Mouse (Mus musculus) layer of hippocampus, adult 9-10 months (tissue): Measurements from ENCODE around the gene Coro2b.

Experiments
- DNase-seq: peaks from one replicate; pipeline ENCODE4 v3.0.0; 2022; ENCODE audit warnings: low spot score

The Coro2b gene

DNA sequence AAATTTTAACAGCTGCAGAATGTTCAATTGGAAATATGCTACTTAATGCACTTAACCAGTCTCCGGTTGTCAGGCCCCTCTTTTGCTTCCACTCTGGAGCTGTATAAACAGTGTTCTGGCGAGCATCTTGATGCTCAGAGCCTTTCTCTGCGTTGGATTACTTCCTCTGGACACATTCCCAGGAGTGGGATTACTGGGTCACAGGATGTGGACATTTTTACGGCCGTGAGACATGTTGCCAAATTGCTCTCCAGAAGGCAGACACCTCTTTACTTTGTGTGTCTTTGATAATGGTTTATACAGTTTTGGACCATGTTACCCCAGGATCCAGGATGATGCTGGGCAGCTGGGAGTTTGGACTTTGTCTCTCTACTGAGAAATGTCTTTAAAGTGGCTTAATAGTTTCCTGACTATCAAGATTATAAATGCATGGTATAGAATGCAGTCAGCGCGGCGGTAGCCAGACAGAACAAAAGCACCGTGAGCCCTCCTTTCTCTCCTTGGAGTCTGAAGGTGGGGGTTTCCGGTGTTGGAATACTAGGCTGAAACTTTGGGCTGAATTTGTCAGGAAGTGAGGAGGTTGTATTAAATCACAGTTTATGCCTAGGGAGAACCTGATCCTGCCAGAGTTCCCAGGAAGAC, 23.2 kb downstream of the Coro2b start:
- DNase-seq: no peak

DNA sequence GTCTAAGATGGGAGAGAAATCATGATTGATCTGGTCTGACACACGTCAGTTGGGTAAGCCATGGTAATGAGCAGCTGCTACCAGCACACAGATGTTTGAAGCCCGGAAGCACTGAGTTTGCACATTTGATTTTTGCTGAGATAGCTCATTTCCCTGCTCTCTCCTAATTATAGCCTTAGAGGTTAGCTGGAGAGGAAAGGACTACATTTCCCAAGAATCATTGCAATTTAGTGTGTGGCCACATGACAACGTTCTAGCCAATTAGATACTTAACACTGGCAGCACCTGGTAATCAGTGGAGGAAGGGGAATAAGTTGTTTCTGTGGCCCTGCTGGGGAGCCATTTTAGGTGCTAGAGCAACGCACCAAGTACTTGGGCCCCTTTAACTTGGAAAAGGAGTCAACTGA, 26.3 kb downstream of the Coro2b start:
- no peak for DNase-seq

DNA sequence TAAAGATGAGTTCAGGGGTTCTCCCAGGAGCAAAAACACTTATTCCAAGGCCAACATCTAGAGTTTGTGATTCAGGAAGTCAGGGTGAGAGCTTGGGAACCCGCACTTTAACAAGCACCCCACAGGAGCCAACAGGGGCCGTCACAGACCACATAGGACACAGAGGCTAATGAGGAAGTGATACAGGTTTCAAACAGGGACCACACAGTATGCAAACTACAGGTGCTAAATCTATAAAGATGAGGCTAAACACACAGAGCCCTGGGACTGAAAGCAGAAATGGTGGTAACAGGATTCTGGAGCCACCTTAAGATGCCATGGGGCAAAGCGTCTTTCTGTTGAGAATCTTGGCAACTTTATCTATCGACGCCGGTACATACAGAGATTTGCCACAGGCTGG, 27.2 kb downstream of the Coro2b start:
- no peak for DNase-seq

DNA sequence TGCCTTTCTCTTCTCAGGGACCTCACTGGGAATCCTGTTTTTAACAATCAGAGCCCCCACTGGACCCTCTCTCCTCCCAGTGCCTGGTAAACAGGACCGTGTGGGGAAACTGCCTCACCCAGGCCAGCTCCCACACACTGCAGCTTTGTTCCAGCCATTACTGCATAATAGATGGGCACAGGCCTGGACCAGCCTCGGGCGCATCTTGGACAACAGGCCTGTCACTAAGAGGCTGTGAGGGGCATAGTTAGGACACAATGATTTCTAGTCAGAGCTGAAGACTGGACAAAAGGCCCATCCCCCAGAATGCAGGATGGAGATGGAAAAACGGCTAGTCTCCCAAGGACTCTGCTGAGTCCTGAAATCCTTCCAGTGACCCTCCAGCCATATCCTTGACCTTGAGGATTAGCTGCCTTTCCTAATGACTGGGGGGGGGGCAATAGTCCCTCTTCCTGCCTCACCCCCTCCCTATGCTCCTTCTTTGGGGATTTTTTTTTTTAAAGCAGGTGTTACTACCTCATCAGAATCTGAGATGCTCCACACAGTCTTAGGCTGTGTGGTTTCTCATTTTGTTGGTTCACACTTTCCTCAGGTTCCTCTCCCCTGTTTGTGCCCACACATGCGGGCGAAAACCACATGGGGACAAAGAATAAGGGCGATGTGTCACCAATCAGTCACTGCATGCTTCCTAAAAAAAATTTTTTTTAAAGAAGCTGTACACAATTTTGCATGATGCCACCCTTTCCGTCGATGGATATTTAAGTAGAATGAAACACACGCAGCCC, 27.9 kb downstream of the Coro2b start:
- DNase-seq: no peak

DNA sequence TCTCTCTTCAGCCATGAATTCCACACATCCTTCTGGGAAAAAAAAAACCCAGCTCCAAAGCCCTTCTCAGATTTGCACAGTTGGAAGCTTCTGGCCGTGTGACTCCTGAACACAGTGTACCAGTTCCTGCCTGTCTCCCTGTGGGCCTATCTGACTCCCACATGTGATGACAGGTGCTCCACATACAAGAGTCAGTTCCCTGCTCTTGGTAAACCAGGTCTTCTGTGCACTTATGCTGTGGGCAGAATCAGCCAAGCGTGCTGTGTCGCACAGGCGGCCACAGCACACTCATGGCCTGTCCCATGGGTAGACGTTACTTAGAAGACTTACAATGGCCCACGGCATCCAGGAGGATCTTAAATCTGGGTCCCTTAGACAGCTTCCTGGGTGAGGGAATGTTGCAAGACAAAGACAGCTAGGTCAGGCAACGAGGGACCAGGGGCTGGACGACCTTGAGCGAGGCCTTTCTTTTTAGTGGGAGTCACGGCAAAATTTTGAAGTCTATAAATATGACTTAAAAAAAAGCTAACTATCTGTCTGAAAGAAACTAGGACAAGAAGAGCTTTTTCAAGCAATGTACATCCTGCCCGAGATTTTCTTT, 30.3 kb downstream of the Coro2b start:
- DNase-seq: no peak

DNA sequence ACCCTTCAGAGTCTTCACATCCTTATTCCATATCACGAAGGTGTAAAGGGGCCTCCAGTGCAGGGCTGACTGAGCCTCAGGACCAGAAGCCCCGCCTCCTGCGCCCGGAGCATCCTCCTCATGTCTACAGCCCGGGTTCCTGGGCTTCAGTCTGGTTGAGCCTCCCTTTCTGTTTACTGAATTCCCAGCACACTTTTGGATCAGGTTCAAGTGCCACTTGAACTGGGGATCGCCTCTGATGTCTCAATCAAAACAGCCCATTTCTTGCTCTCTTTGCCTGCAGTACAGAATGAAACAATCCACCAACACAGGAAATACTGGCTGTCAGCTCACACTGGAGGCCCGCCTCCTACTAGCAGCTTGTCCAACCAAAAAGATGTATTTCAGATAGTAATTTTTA, 32.7 kb downstream of the Coro2b start:
- no peak for DNase-seq

DNA sequence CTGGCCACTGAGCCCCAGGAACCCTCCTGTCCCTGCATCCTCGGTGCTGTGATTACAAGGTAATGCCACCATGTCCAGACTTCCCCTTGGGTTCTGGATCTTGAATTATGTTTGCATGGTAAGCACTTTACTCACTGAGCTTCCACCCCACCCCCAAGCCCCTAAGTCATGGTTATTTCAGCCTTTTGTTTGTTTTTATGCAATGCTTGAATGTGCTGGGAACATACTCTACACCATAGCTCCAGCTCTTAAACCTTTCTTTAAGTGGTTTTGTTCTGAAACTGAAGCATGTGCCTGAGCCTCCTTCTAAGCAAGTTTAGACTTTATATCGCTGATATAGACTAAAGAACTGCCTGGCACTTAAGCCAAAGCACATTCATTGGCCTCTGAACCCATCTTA, 34.5 kb downstream of the Coro2b start:
- no peak for DNase-seq

DNA sequence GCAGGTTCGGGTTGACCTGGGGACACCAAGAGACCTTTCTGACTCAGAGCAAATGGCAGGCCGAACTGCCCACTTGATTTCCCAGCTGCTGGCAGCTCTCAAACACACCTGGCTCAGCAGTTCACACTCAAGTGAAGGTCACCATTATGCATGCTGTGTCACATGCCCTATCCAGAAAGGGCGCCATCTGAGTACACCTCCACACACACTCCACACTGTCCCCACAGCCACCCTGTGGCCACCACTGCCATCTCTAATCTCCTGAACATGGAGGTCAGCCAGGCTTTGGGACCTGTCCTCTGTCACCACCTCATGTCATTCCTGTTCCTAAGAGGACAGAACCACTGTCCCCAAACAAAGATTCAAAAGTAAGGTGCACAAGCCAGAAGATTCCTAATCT, 35.3 kb downstream of the Coro2b start:
- DNase-seq: no peak

DNA sequence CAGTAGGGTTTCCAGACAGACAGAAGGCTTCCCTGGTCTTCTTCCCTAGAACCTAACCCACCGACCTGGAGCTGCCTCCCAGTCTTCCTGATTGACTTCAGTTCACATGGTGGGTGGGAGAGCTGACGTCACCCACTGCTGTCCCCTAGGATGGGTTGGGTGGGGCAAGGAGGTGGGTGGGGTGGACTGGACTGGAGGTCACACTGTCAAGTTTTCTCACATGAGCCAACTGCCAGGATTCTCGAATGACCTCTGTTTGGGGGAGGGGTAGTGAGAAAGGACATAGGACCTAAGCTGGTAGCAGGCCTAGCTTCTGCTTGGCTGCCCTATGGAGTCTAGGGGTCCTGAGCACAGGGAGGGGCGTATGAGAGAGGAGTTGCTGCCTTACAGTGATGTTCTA, 36.8 kb downstream of the Coro2b start:
- no peak for DNase-seq

DNA sequence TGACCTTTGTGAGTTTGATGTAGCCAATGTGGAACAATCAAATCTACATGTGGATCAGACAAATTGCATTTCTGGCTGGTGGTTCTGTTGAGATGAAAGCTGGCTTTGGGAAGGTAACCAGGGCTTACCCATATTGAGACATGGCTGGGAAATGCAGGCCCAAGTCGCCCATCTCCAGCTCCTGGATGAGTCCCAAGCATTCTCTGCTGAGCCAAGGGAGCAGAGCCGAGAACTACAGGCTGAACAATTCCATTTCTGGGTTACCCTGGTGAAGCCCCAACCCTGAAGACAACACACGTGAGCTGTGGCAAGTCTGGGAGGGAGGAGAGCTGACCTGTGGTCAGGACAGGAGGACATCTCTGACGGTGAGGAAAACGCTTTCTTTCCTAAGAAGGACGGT, 37.9 kb downstream of the Coro2b start:
- no peak for DNase-seq

DNA sequence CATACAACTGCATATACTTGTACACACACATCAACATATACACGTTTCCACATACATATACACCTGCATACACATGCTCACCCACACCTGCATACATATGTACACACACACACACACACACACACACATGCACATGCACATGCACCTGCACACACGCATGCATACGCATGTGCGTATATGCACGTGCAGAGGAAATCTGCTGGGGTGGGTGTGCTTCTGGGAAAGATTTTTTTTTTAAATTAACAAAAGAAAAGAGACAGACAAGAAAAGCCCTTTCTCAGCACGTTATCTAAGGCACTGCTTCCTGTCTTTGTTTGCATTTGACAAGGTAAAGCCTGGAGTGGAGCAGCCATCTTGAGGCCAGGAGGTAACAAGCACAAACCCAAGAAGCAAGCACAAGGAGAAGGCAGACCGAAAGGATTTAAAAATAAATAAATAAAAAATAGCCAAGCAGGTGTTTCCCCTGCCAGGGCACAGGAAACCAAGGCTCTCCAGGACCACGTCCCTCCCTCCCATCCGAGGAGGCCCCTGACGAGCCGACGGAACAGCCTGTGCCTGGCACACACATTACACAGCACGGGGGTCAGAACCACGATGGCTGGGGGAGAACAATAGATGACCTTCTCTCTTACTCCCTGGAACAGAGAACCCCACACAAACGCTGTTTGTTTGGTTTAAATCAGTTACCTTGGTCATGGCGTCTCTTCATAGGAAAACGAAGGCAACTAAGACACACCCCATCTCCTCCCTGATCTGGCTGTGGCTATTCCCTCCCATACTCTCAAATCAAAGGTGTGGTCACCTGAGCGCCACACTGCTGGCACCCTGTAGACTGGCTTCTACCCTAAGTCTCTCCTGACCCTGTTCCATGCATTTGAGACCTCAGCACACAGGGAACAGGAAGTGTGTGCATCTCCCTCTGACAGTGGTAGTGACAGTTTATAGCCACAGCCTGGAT, 39.4 kb downstream of the Coro2b start:
- no peak for DNase-seq

DNA sequence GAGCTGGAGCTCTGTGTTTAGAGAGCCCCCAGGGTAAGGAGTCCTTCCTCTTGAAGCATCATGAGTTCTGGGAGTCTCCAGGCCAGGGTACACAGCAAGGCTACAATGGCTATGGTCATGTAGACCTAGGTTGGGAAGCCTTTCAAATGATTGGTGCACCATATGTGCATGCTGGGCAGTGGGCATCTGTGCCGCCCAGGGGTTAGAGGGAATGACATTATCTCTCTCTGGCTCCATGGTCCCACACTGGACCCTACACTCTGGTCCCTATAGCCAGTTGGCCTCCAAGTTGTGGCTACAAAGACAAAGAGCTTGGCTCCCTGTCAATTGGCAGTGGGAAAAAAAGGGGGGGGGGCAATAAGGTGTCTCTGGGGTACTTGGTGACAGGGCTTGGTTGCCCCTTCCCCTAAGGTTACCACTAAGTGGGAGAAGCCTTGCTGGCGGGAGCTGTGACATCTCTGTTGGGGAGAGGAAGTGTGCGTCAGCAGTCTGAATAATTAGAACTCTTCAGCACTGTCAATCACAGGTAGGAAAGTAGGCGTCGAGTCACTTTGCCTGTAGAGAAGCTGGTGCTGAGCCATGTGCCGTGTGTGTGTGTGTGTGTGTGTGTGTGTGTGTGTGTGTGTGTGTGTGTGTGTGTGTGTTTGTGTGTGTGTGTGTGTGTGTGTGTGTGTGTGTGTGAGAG, 44.4 kb downstream of the Coro2b start:
- DNase-seq: no peak

DNA sequence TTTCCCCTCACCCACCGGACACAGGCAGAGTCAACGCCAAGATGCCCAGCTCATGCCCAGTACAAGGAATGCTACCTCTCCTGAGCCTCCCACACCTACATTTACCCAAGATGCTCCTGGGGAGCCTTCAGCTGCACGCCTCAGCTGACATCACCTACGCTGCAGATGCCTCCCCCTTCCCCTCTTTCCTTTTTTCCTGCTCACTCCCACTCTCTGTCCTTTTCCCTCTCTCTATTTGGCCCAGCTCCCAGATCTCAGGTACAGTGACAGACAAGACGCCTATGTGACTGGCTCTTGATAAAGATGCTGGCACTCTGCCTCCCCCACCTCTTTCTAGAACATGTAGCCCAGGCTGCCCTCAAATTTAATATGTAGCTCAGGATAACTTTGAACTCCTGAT, 45.2 kb downstream of the Coro2b start:
- no peak for DNase-seq

DNA sequence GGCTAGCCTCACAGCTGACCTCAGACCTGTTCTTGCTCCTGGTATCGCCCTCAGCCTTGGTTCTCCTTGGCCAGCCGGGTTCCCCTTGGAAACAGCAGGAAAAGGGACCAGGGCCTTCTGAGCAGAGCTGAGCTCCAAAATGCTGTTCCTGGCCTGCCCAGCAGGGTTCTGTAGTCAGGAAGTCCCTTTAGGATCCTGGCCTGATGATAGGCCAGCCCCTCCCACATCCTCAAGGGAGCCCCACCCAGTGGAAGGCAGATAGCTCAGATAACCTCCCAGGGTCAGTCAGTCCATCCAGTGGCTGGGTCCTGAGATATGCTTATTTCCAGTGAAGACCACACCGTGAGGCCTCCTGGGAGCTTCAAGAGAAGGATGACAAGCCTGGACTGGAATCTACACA, 45.7 kb downstream of the Coro2b start:
- no peak for DNase-seq

DNA sequence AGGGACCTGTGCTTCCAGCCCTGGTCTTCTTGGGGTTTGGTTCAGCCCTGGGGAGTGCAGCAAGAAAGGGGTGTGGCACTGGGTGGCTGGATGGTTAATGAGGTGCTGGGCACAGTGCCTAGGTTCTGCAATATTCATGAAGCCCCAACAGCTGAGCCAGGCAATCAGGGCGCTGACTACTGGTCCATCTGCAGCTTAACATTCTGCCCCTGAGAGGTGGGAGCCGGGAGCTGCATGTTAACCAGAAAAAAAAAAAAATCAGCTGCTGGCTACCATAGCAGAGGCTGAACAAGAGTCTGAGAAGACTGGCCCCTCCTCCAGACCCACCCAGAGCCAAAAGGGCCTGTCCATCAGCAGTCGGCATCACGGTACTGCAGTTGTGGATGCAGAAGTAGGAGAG, 52.7 kb downstream of the Coro2b start:
- no peak for DNase-seq

DNA sequence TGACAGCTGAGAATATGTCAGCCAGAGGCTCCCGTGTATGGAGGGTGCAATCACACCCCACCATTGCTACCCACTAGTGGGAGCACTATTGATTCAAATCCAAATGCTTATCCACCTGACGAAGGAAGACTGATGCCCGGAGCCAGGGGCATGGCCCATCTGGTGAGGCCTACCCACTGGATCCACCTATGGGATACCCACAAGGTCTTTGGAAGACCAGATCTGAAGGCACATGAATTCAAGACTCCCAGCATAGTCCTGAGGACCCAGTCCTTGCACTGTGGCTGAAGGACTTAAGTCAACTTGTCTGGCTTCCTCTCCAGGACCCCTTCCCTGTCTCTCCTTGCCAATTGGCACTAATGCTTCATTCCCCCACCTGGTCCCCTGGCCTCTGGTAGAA, 54.1 kb downstream of the Coro2b start:
- no peak for DNase-seq

DNA sequence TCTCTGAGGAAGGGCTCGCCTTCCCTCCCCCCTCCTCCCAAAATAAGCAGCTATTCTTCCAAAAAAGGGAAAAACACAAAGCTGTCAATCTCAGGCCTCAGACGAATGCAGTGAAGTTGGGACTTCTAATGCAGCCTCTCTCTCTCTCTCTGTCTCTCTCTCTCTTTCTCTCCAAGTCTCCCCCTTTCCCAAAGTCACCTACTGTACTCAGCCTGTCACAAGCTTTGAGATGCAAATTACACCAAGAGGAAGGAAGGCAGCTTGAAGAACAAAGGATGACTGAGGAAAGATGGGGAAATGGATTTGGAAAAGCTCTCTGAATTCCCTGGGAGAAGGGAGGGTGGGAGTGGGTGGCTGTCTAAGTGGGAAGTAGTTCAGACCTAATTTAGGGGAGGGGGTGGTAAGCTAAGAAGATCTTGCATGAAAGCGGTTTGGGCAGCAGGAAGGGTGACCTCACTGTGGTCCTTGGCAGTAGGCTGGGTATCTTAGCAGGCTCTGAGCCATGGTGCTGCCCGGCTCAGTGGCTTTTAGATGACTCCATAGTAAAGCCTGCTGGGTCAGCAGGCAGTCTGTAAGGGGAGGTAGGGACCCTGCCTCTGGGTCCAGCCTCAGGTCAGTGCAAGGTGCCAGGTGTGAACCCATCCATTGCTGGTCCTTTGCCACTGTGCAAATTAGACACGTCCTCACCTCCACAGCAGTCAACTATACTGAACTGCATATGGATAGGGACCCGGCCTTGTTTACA, 55.8 kb downstream of the Coro2b start:
- no peak for DNase-seq

DNA sequence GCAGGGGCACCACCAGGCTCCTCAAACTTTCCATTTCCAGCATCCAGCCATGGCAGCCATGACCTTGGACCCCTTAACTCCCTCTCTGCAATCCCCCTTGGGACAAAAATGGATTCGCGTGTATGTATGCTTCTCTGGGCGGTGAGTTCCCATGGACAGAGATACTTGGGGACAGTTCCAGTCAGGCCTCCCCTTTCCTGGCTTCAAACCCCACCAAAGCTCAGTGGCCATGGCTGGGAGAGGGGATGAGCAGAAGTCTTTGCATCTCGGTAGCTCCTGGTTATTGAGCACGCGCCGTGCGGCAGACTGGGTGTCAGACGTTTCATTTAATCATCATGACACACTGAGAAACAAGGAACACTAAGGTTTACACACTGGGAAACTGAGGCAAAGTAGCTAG, 56.7 kb downstream of the Coro2b start:
- no peak for DNase-seq

DNA sequence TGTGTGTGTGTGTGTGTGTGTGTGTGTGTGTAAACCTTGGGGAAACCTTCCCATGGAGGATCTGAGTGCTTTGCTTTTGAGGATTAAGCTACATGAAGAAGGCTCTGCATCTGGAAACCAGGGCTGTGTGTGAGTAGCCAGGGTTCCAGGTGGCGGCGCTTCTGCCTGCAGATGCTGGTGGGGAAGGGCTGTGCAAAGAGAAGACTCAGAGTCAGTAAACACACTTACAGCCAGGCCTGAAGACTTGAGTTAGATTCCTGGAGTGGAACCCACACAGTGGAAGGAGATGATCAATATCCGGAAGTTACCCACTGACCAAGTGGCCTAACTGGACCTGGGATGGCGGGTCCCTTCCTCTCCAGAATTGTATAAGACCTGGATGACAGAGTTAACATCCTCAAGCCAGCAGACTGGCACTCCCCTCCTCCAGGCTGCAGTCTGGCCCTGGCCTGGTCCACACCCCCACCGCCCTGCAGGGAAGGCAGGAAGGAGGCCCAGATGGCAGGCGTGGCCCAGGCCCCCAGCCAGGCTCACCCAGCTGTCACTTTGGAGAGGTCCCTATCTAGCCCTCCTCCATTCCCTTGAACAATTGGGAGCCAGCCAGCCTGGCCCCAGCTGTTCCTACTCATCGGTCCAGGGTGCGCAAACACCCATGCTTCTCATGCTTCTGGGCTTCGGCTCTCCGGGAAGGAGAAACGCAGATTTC, 59.9 kb downstream of the Coro2b start:
- DNase-seq: peak; percentile 79

DNA sequence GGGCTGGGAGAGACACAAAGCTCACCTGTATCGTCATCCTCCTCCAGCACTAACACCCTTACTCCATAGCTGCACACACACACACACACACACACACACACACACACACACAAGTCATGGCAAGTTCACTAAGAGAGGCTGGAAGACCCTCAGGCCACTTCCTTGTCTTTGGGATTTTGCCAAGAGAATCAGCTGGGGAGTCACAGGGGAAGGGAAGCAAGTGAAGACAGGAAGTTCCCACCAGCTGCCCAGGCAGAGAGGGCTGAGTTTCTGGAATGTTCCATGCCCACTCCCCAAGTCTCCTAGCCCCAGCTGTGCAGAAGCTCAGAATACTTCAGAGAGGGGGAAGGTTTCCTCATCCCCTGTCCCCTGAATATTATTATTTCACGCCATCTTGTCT, 62.6 kb downstream of the Coro2b start:
- DNase-seq: no peak
